Mouse (Mus musculus) splenic B cell, adult 2 months (primary cell): ENCODE data around the gene Git2.

Experiments
- DNase-seq: peaks from one replicate; pipeline ENCODE4 v3.0.0-alpha.2; 2011; ENCODE audit warnings: low read depth, low spot score
- H3K27me3 ChIP-seq: 2 replicates; pipeline ENCODE4 v1.6.1; 2012; ENCODE audit warnings: mild to moderate bottlenecking, low read length, moderate library complexity, mixed read lengths; ENCODE audit not compliant: control insufficient read depth, poor library complexity, insufficient read depth, severe bottlenecking
- H3K36me3 ChIP-seq: 2 replicates; pipeline ENCODE4 v1.6.1; 2012; ENCODE audit warnings: mild to moderate bottlenecking, low read length, moderate library complexity, mixed read lengths; ENCODE audit not compliant: control insufficient read depth, poor library complexity, insufficient read depth, severe bottlenecking

The Git2 gene

DNA sequence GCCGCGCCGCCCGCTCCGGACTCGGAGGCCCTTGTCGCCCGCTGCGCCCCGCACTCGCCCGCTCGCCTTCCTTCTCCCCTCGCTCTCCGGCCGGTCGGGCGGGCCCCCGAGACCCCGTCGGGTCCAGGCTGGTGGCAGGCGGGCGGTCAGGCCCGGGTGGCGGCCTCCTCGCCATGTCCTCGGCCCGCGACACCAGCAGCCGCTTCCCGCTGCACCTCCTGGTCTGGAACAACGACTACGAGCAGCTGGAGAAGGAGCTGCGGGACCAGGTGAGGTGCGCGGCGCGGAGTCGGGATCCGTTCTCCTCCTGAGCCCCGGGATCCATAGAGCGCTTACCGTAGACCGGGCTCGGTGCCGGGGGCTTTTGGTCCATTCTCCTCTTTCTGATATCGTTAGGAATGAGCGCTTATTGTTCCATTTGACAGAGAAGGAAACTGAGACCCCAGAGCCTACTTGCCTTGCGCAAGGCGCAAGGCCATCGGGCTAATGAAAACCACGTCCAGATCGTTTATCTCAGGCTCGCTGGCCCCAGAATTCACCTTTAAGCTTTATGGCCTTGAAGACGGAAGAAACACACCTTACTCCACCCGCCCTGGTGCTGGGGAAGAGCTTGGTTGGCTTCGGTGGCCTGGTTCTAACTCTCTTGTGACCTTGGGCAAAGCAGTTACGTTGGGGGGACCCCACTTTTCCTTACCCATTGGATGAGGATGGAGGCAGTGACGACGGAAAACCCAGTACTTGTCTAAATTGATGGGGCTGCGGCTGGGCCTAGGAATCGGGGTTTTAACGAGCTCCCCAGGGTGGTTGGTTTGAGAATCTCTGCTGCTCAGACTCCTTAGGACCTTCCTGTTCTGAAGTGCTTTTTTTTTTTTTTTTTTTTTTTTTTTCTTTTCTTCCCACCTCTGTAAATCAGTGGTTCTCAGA, at the start of gene Git2:
Git2 (minus strand) TSS at position 462 of the 924 bp plus-strand sequence.
- no peaks in the 10 kb centered on the region for H3K36me3 ChIP-seq
- peak; percentile 50 for DNase-seq

GRCm38 (mm10) chr5:114824197-114824596, 48.9 kb upstream of the Git2 start:
- no peaks in the 10 kb centered on the region for H3K36me3 ChIP-seq
- H3K27me3 ChIP-seq = no peaks in the 10 kb centered on the region
- peak; percentile 84 for DNase-seq

More for the DNA sequence above, at the start of gene Git2:
- no peaks in the 10 kb centered on the region for H3K27me3 ChIP-seq

DNA sequence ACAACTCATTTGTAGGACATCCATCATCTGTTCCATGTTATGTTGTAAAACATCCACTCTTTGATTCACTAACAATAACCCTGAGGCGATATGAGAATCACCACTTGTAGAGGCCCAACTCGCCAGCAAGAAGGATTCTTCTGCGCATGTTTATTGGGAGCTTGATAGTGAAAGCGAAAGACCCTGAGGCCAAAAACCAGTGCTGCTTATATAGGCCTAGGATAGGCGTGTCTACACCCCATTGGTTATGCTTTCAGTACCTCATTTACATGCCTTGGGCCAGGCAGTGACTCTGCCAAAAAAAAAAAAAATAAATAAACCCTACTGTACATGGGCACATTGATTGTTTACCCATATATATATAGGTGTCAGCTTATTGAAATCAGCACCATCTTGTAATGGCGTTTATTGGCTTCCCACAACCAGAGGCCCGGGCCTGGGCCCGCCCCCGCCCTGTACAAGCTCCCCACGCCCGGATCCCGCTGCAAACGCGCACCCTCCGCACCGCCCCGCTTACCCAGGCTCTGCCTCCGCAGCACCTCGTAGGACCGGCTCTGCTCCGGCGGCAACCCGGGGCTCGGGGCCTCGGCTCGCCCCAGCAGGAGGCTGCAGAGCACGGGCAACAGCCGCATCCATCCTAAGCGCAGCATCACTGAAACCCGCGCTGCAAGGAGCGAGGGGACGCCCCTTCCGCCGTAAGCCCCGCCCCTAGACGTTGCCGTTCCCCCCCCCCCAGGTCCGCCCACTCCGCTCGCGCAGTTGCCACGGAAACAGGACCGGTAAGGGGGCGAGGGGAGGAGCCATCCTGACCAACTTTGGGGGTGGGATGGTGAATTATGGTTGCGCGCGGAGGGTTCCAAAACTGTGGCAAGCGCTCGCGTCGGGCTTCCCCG, 47.7 kb upstream of the Git2 start, which contains the start of gene 1500011B03Rik:
1500011B03Rik (minus strand) TSS at position 673 of the 893 bp plus-strand sequence.
- Histone ChIP-seq H3K36me3 (no peaks in the 10 kb centered on the region), H3K27me3 (no peaks in the 10 kb centered on the region)
- peak; percentile 80 for DNase-seq

DNA sequence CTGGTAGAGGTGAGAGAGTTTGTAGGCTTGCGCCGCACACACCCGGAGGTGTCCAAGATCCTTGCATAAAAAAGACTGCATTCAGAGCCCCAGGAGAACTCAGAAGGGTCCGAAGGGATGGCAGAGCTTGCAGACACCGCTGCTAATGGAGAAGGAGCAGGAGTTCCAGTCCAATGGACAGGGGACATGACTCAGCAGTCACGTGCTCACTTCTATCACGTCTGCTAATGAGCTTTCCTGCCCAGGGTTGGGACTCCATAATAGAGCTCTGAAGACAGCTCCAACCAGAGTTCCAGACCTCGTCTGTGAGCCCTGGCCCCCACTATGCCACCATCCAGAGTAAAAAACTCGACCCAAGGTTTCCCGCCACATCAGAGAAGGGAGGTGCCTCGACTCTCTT, 42.8 kb upstream of the Git2 start:
- Histone ChIP-seq H3K27me3 (no peaks in the 10 kb centered on the region), H3K36me3 (no peaks in the 10 kb centered on the region)
- no peak for DNase-seq

GRCm38 (mm10) chr5:114816599-114816998, 41.3 kb upstream of the Git2 start:
- Histone ChIP-seq H3K27me3 (no peaks in the 10 kb centered on the region), H3K36me3 (no peaks in the 10 kb centered on the region)
- DNase-seq = no peak

- Histone ChIP-seq H3K36me3 (peaks cover 3% of the 10 kb centered on the region; the same call in 1 of the 2 replicates), H3K27me3 (no peaks in the 10 kb centered on the region)
- DNase-seq = peak; percentile 87
These were observed 38.3 kb upstream of the Git2 start for GRCm38 (mm10) chr5:114813525-114814181.

DNA sequence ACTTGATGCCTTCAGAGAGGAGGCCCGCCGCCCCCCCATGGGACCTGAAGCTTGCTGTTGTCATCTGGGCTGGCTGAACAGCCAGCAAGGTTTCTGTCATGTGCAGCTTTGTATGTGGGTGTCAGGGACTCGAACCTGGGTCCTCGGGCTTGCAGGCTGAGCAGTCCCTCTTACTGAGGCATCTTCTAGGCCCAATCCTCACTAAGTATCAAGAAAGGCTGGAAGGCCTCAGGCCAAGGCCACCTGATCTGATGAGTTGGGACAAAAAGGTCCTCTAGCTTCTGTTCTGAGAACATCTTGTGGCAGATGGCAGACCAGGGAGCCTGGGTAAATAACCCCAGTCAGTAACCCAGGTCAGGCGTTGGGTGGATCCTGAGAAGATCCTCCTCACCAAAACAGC, 34.5 kb upstream of the Git2 start:
- DNase-seq = no peak
- H3K27me3 ChIP-seq = no peaks in the 10 kb centered on the region

GRCm38 (mm10) chr5:114809181-114809756, 34.0 kb upstream of the Git2 start:
- H3K27me3 ChIP-seq = no peaks in the 10 kb centered on the region
- DNase-seq = no peak
- peaks cover 3% of the 10 kb centered on the region; the same call in 1 of the 2 replicates for H3K36me3 ChIP-seq

More for the DNA sequence above, 34.5 kb upstream of the Git2 start:
- H3K36me3 ChIP-seq = peaks cover 3% of the 10 kb centered on the region; the same call in 1 of the 2 replicates

- no peaks in the 10 kb centered on the region for H3K27me3 ChIP-seq
- no peak for DNase-seq
- H3K36me3 ChIP-seq = peaks cover 3% of the 10 kb centered on the region; the same call in 1 of the 2 replicates
These were observed 33.1 kb upstream of the Git2 start for GRCm38 (mm10) chr5:114808385-114808784.

- Histone ChIP-seq H3K36me3 (peaks cover 5% of the 10 kb centered on the region; the same call in 1 of the 2 replicates), H3K27me3 (no peaks in the 10 kb centered on the region)
- DNase-seq = no peak
These were observed 32.6 kb upstream of the Git2 start for GRCm38 (mm10) chr5:114807893-114808292.

DNA sequence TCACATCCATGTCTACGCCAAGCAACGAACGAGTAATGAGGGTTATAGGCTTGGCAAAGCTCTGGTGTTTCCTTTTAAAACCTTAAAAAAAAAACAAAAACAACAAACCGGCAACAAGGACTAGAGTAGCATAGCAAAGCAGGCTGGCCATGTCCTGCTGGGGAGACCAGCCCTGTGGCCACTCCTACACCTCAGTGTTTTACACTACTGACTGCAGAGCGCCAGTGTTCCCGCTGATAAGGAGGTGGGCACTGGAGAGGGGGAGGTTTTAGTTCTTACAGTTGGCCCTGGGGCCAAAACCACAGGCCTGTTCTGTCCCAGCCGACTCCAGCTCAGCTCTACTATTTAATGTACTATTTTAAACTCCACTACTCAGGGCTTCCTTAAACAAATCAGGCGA, 32.2 kb upstream of the Git2 start:
- Histone ChIP-seq H3K27me3 (no peaks in the 10 kb centered on the region), H3K36me3 (peaks cover 5% of the 10 kb centered on the region; the same call in 1 of the 2 replicates)
- DNase-seq = no peak

DNA sequence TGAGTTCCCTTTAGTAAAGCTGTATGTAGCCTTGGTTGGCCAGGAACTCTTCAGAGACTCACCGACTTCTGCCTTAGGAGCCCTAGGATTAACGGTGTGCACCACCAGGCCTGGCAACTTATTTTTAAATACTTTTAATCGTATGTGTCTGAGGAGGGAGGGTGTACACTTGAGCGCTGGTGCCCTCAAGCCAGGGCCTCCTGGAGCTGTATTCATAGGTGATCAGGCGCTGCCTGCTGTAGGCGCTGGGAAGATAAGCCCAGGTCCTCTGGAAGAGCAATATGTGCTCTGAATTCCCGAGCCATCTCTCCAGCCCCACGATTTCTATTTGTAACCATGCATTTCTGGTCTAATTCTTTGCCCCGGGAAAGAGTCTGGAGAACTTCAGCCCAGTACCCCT, 31.7 kb upstream of the Git2 start:
- Histone ChIP-seq H3K27me3 (no peaks in the 10 kb centered on the region), H3K36me3 (peaks cover 5% of the 10 kb centered on the region; the same call in 1 of the 2 replicates)
- no peak for DNase-seq

DNA sequence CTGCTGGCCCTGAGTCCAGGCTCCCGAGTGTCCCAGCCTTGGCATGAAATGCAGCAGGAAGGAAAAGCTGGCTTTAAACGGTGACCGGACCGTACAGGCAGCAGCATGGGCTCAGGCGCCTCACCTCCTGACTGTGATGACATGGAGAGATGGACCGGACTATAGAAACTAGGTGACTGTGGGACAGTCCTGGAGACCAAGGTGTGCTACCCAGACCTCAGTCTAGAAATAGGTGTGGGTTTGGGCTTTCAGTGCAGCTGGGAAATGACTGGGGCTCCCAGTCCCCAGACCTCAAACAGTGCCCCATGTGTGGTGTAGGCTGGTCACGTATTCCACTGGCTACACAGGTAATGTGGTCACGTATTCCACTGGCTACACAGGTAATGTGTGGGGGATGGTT, 31.3 kb upstream of the Git2 start:
- DNase-seq = no peak
- no peaks in the 10 kb centered on the region for H3K27me3 ChIP-seq
- H3K36me3 ChIP-seq = peaks cover 7% of the 10 kb centered on the region
